7 mouse cellular contexts compared by ENCODE assay signal in genomic region chr9:106903791-106904134, GRCm38 (mm10). TPM values are rescaled to one million over a fixed set of nuclear protein-coding genes. Genes with fewer than 3 reads are reported as not detected.
A peak's percentile ranks its signal among the peaks of the same experiment; 100 is the strongest.
DNase-seq lines count a peak whose midpoint lies in the region; ATAC-seq and TF ChIP-seq lines count a peak whose summit lies in the region.

No protein-coding gene starts in this region.

- no peaks in the 10 kb centered on the region for H3K27me3 ChIP-seq in hindbrain, embryonic 16.5 days (replicated peaks; ENCODE audit: control insufficient read depth, insufficient read depth, low read length)
- no peaks in the 10 kb centered on the region for H3K27me3 ChIP-seq in hindbrain, embryonic 13.5 days
- no peaks in the 10 kb centered on the region for H3K27me3 ChIP-seq in midbrain, postnatal 0 days (ENCODE audit: insufficient read depth, low read length)

- 4% methylated on average over 1 of the region's 1 CpGs for WGBS in hindbrain, embryonic 16.5 days
- 12% methylated on average over 1 of the region's 1 CpGs for WGBS in hindbrain, embryonic 13.5 days
- 11% methylated on average over 1 of the region's 1 CpGs for WGBS in midbrain, postnatal 0 days

- H3K4me1 ChIP-seq in hindbrain, embryonic 16.5 days (ENCODE audit: control insufficient read depth, insufficient read depth, low read depth, low read length) = no peaks in the 10 kb centered on the region
- no peaks in the 10 kb centered on the region for H3K4me1 ChIP-seq in hindbrain, embryonic 13.5 days (replicated peaks)
- H3K4me1 ChIP-seq in midbrain, postnatal 0 days (ENCODE audit: insufficient read depth, low read length) = no peaks in the 10 kb centered on the region

- H3K4me3 ChIP-seq in hindbrain, embryonic 16.5 days (ENCODE audit: low read length) = no peak overlapping the region
- no peak overlapping the region for H3K4me3 ChIP-seq in hindbrain, embryonic 13.5 days
- no peak overlapping the region for H3K4me3 ChIP-seq in midbrain, postnatal 0 days (ENCODE audit: low read depth, low read length)

- H3K4me2 ChIP-seq in hindbrain, embryonic 16.5 days (ENCODE audit: low read length) = no peak overlapping the region
- no peak overlapping the region for H3K4me2 ChIP-seq in hindbrain, embryonic 13.5 days
- no peak overlapping the region for H3K4me2 ChIP-seq in midbrain, postnatal 0 days (ENCODE audit: low read depth, low read length, poor library complexity, severe bottlenecking)

- H3K9me3 ChIP-seq in hindbrain, embryonic 16.5 days (ENCODE audit: control insufficient read depth, low read length) = no peaks in the 10 kb centered on the region
- H3K9me3 ChIP-seq in hindbrain, embryonic 13.5 days = no peaks in the 10 kb centered on the region
- H3K9me3 ChIP-seq in midbrain, postnatal 0 days (ENCODE audit: low read length) = no peaks in the 10 kb centered on the region

- peak; percentile 54 to 63 for DNase-seq in B cell, adult 2 months
- peak; percentile 68 for DNase-seq in MN1 (ENCODE audit: low spot score)
- DNase-seq in midbrain, postnatal 0 days (ENCODE audit: low spot score) = peak; percentile 82
- DNase-seq in frontal cortex, postnatal 14 days (ENCODE audit: low spot score in 2 of 2) = no peak

- peaks cover 26% of the 10 kb centered on the region for H3K36me3 ChIP-seq in hindbrain, embryonic 16.5 days (ENCODE audit: control insufficient read depth, insufficient read depth, low read length)
- peaks cover 66% of the 10 kb centered on the region for H3K36me3 ChIP-seq in hindbrain, embryonic 13.5 days
- peaks cover 43% of the 10 kb centered on the region for H3K36me3 ChIP-seq in midbrain, postnatal 0 days (ENCODE audit: insufficient read depth, low read length)

- no peak overlapping the region for H3K27ac ChIP-seq in hindbrain, embryonic 16.5 days (ENCODE audit: low read depth, low read length)
- no peak overlapping the region for H3K27ac ChIP-seq in hindbrain, embryonic 13.5 days
- no peak overlapping the region for H3K27ac ChIP-seq in midbrain, postnatal 0 days (ENCODE audit: low read depth, low read length)

- no peak overlapping the region for H3K9ac ChIP-seq in hindbrain, embryonic 16.5 days (ENCODE audit: low read depth, low read length)
- H3K9ac ChIP-seq in hindbrain, embryonic 13.5 days = no peak overlapping the region
- H3K9ac ChIP-seq in midbrain, postnatal 0 days (replicated peaks; ENCODE audit: low read length, poor library complexity, severe bottlenecking) = no peak overlapping the region

- peak; percentile 30; the same call in 1 of the 2 replicates for ATAC-seq in hindbrain, embryonic 16.5 days
- ATAC-seq in hindbrain, embryonic 13.5 days (ENCODE audit: low FRiP score) = no peak
- peak; percentile 67 for ATAC-seq in granulocyte monocyte progenitor cell, adult 5-6 weeks (replicated peaks; ENCODE audit: poor library complexity, severe bottlenecking)
- no peak for ATAC-seq in midbrain, postnatal 0 days (ENCODE audit: low FRiP score)

- TF ChIP-seq CTCF in midbrain, postnatal 0 days (IDR thresholded peaks at IDR 0.05) = peak; percentile 82

RNA-seq across cellular contexts. Expression of gene Manf, which starts 12.0 kb away (rescaled TPM):
- polyA plus RNA-seq in hindbrain, embryonic 16.5 days (2015; fragmentation: Nextera tagmentation; extraction: Ambion mirVana) = 185 and 188 TPM in 2 replicates
- 174 and 190 TPM in 2 replicates for polyA plus RNA-seq in hindbrain, embryonic 13.5 days (2015; fragmentation: Nextera tagmentation; extraction: Ambion mirVana)
- 393 and 480 TPM in 2 replicates for total RNA-seq in granulocyte monocyte progenitor cell, adult 5-6 weeks (2014; fragmentation: Nextera tagmentation)
- 457 and 526 TPM in 2 replicates for total RNA-seq in granulocyte monocyte progenitor cell, adult 5-6 weeks (2017)
- total RNA-seq in midbrain, postnatal 0 days (2014; rRNA removed) = 46.3 and 54.6 TPM in 2 replicates
- polyA plus RNA-seq in midbrain, postnatal 0 days (2015; fragmentation: Nextera tagmentation; extraction: Ambion mirVana) = 112 and 115 TPM in 2 replicates

RNA-seq across cellular contexts. Expression of gene Rbm15b, which starts 16.5 kb away (rescaled TPM):
- polyA plus RNA-seq in hindbrain, embryonic 16.5 days (2015; fragmentation: Nextera tagmentation; extraction: Ambion mirVana) = 7.9 and 11.8 TPM in 2 replicates
- 14.2 and 16.5 TPM in 2 replicates for polyA plus RNA-seq in hindbrain, embryonic 13.5 days (2015; fragmentation: Nextera tagmentation; extraction: Ambion mirVana)
- 19.3 and 30.3 TPM in 2 replicates for total RNA-seq in granulocyte monocyte progenitor cell, adult 5-6 weeks (2014; fragmentation: Nextera tagmentation)
- total RNA-seq in granulocyte monocyte progenitor cell, adult 5-6 weeks (2017) = 23.2 and 48.3 TPM in 2 replicates
- 81.6 and 82.7 TPM in 2 replicates for total RNA-seq in midbrain, postnatal 0 days (2014; rRNA removed)
- 10.6 and 12.6 TPM in 2 replicates for polyA plus RNA-seq in midbrain, postnatal 0 days (2015; fragmentation: Nextera tagmentation; extraction: Ambion mirVana)

Comparison
In these comparisons a context has a peak if more than half of its experiments do, and no peak if none do; other contexts are left out.
1. ATAC-seq: peak in hindbrain, embryonic 16.5 days (single experiment) and granulocyte monocyte progenitor cell, adult 5-6 weeks (single experiment); none in hindbrain, embryonic 13.5 days (single experiment) and midbrain, postnatal 0 days (single experiment).
2. DNase-seq: peak in B cell, adult 2 months (2 of 2), MN1 (single experiment) and midbrain, postnatal 0 days (single experiment); none in frontal cortex, postnatal 14 days (0 of 2).